Mouse (Mus musculus): ENCODE results near the gene 4930518I15Rik. TPM values are rescaled to one million over a fixed set of nuclear protein-coding genes. Genes with fewer than 3 reads are reported as not detected.
"Not testable (repeated sequence)": the region's sequence is repeated elsewhere in the genome, so short reads cannot be mapped to it uniquely, and the experiment has no call there.

Gene 4930518I15Rik
- total RNA-seq, 2 experiments from 2014 or later, result 0.25 to 0.64 TPM

GRCm38 (mm10) chr2:156850505-156850904 lies 7.2 kb downstream of the 4930518I15Rik start:
- no peak for DNase-seq
- intact Hi-C loops (cut with DNase I), result no loop called here

GRCm38 (mm10) chr2:156848526-156849182 lies 9.1 kb downstream of the 4930518I15Rik start:
- intact Hi-C loops (cut with DNase I), result no loop called here
- no peak for DNase-seq

- intact Hi-C loops (cut with DNase I), result no loop called here
- DNase-seq, result no peak
Observed at GRCm38 (mm10) chr2:156847653-156848052, 10.1 kb downstream of the 4930518I15Rik start.

- DNase-seq, result no peak
- intact Hi-C loops (cut with DNase I), result no loop called here
Observed at GRCm38 (mm10) chr2:156844715-156845114, 13.0 kb downstream of the 4930518I15Rik start.

- intact Hi-C loops (cut with DNase I), result no loop called here
Observed at GRCm38 (mm10) chr2:156843331-156843730, 14.4 kb downstream of the 4930518I15Rik start.

GRCm38 (mm10) chr2:156842711-156843110 lies 15.0 kb downstream of the 4930518I15Rik start:
- intact Hi-C loops (cut with DNase I), result no loop called here
- DNase-seq, result no peak

More at GRCm38 (mm10) chr2:156843331-156843730, 14.4 kb downstream of the 4930518I15Rik start:
- no peak for DNase-seq

GRCm38 (mm10) chr2:156841841-156842706 lies 15.7 kb downstream of the 4930518I15Rik start:
- peak; percentile 18 to 45 for DNase-seq
- intact Hi-C loops (cut with DNase I), result no loop called here

GRCm38 (mm10) chr2:156841028-156841840 lies 16.5 kb downstream of the 4930518I15Rik start:
- intact Hi-C loops (cut with DNase I), result no loop called here
- peak; percentile 19 to 37 for DNase-seq

- intact Hi-C loops (cut with DNase I), result no loop called here
- no peak for DNase-seq
Observed at GRCm38 (mm10) chr2:156840301-156841027, 17.3 kb downstream of the 4930518I15Rik start.

- peak; percentile 14 to 22 for DNase-seq
- intact Hi-C loops (cut with DNase I), result no loop called here
Observed at GRCm38 (mm10) chr2:156839319-156840191, 18.2 kb downstream of the 4930518I15Rik start, which contains the start of gene Tgif2. Gene Tgif2, plus strand, starts transcription at chr2:156840007.

- no peak for DNase-seq
- intact Hi-C loops (cut with DNase I), result no loop called here
Observed at GRCm38 (mm10) chr2:156838839-156839238, 18.9 kb downstream of the 4930518I15Rik start.

GRCm38 (mm10) chr2:156834336-156834735 lies 23.4 kb downstream of the 4930518I15Rik start:
- intact Hi-C loops (cut with DNase I), result no loop called here

GRCm38 (mm10) chr2:156825128-156825527 lies 32.6 kb downstream of the 4930518I15Rik start:
- intact Hi-C loops (cut with DNase I), result not testable (repeated sequence)

More at GRCm38 (mm10) chr2:156834336-156834735, 23.4 kb downstream of the 4930518I15Rik start:
- DNase-seq, result no peak

GRCm38 (mm10) chr2:156816116-156816515 lies 41.6 kb downstream of the 4930518I15Rik start:
- intact Hi-C loops (cut with DNase I), result no loop called here
- DNase-seq, result no peak

More at GRCm38 (mm10) chr2:156825128-156825527, 32.6 kb downstream of the 4930518I15Rik start:
- DNase-seq, result not testable (repeated sequence)

GRCm38 (mm10) chr2:156815412-156815811 lies 42.3 kb downstream of the 4930518I15Rik start:
- intact Hi-C loops (cut with DNase I), result no loop called here
- DNase-seq, result no peak

GRCm38 (mm10) chr2:156814893-156815292 lies 42.9 kb downstream of the 4930518I15Rik start:
- intact Hi-C loops (cut with DNase I), result loop anchor here (5.0 kb wide), 1 partner anchor 277 kb away; no protein-coding TSS in a partner anchor
- DNase-seq, result no peak

- intact Hi-C loops (cut with DNase I), result loop anchor here (5.0 kb wide), 1 partner anchor 278 kb away; no protein-coding TSS in a partner anchor
- no peak for DNase-seq
Observed at GRCm38 (mm10) chr2:156814344-156814801, 43.4 kb downstream of the 4930518I15Rik start.

GRCm38 (mm10) chr2:156811556-156811955 lies 46.2 kb downstream of the 4930518I15Rik start:
- intact Hi-C loops (cut with DNase I), result loop anchor here (5.0 kb wide), 1 partner anchor 281 kb away; no protein-coding TSS in a partner anchor

More at GRCm38 (mm10) chr2:156811556-156811955, 46.2 kb downstream of the 4930518I15Rik start:
- DNase-seq, result no peak
